Comparison of ENCODE assay signal across 13 mouse cellular contexts in genomic region chr10:26434586-26434985, GRCm38 (mm10).
"Had no signal": no experiment of that assay in that cellular context is flagged by ENCODE, and none has a peak within 500 bp of the region (broad histone marks: within the 10 kb centered on the region; RNA-seq: fewer than 3 reads in every experiment).

No protein-coding gene starts in this region.

- H3K27ac ChIP-seq: intestine, embryonic 15.5 days; kidney, embryonic 15.5 days; limb, embryonic 15.5 days; lung, embryonic 15.5 days; macrophage; midbrain, embryonic 13.5 days; stomach, postnatal 0 days had no signal

- DNase-seq: kidney, adult 18-20 months; kidney, postnatal 14 days; layer of hippocampus, adult 9-11 months; layer of hippocampus, postnatal 36 days; lung, postnatal 14 days; right cerebral cortex, postnatal 14 days had no signal

- H3K4me3 ChIP-seq: intestine, embryonic 15.5 days; kidney, embryonic 15.5 days; limb, embryonic 15.5 days; lung, embryonic 15.5 days; midbrain, embryonic 13.5 days had no signal

- H3K9ac ChIP-seq: intestine, embryonic 15.5 days; kidney, embryonic 15.5 days; limb, embryonic 15.5 days; lung, embryonic 15.5 days; midbrain, embryonic 13.5 days had no signal

- H3K4me1 ChIP-seq: intestine, embryonic 15.5 days; kidney, embryonic 15.5 days; limb, embryonic 15.5 days; lung, embryonic 15.5 days; midbrain, embryonic 13.5 days had no signal

- H3K27me3 ChIP-seq: intestine, embryonic 15.5 days; kidney, embryonic 15.5 days; limb, embryonic 15.5 days; lung, embryonic 15.5 days; midbrain, embryonic 13.5 days had no signal

- H3K36me3 ChIP-seq: intestine, embryonic 15.5 days; kidney, embryonic 15.5 days; limb, embryonic 15.5 days; lung, embryonic 15.5 days; midbrain, embryonic 13.5 days had no signal

- ATAC-seq: intestine, embryonic 15.5 days; midbrain, embryonic 13.5 days had no signal

- H3K4me2 ChIP-seq: intestine, embryonic 15.5 days; kidney, embryonic 15.5 days; limb, embryonic 15.5 days; lung, embryonic 15.5 days; midbrain, embryonic 13.5 days had no signal

- H3K9me3 ChIP-seq: intestine, embryonic 15.5 days; limb, embryonic 15.5 days; lung, embryonic 15.5 days; midbrain, embryonic 13.5 days had no signal
